Mouse (Mus musculus): ENCODE data around the gene Gm20517. TPM values are rescaled to one million over a fixed set of nuclear protein-coding genes. Genes with fewer than 3 reads are reported as not detected.
"Not testable (repeated sequence)": the region's sequence is repeated elsewhere in the genome, so short reads cannot be mapped to it uniquely, and the experiment has no call there.

Gene Gm20517
- polyA plus RNA-seq, 1 experiment = not detected

DNA sequence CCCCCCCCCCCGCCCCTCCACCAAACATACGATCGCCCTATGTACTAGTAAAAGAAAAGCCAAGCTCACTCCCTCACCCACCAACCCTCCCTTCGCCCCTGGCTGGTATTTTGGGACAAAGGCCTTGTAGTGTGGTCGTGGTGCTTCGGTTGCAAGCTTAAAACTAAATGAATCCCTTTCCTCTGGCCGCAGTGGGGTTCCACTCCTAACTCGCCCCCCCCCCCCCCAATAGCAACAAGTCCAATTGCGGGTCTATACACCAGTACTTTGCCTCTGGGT is 16.5 kb upstream of the Gm20517 start:
- WGBS = 8% methylated on average over 8 of the region's 9 CpGs
- peaks cover 30% of the 10 kb centered on the region for H3K4me1 ChIP-seq (ENCODE audit: control insufficient read depth, insufficient read depth, low read length)
- no peak overlapping the region for H3K27ac ChIP-seq (ENCODE audit: insufficient read depth, low read depth, low read length)
- TF ChIP-seq POLR2A (IDR thresholded peaks at IDR 0.05; ENCODE audit: insufficient read depth, low read depth, low read length) = no peak
- no peak; the same call in 1 of the 2 replicates for TF ChIP-seq CTCF (IDR thresholded peaks at IDR 0.05; ENCODE audit: insufficient read depth, low read depth, low read length)
- peak overlapping the region; percentile 29 for H3K4me3 ChIP-seq (ENCODE audit: insufficient read depth, low read depth, low read length)

- Histone ChIP-seq H3K4me1 (ENCODE audit: control insufficient read depth, insufficient read depth, low read length) (peaks cover 30% of the 10 kb centered on the region), H3K27ac (ENCODE audit: insufficient read depth, low read depth, low read length) (no peak overlapping the region), H3K4me3 (ENCODE audit: insufficient read depth, low read depth, low read length) (peak overlapping the region; percentile 29)
- WGBS = 12% methylated on average over 20 of the region's 21 CpGs
- no peak for TF ChIP-seq POLR2A (IDR thresholded peaks at IDR 0.05; ENCODE audit: insufficient read depth, low read depth, low read length)
- TF ChIP-seq CTCF (IDR thresholded peaks at IDR 0.05; ENCODE audit: insufficient read depth, low read depth, low read length) = no peak
These were observed 15.9 kb upstream of the Gm20517 start for GRCm38 (mm10) chr17:47595248-47596161.

DNA sequence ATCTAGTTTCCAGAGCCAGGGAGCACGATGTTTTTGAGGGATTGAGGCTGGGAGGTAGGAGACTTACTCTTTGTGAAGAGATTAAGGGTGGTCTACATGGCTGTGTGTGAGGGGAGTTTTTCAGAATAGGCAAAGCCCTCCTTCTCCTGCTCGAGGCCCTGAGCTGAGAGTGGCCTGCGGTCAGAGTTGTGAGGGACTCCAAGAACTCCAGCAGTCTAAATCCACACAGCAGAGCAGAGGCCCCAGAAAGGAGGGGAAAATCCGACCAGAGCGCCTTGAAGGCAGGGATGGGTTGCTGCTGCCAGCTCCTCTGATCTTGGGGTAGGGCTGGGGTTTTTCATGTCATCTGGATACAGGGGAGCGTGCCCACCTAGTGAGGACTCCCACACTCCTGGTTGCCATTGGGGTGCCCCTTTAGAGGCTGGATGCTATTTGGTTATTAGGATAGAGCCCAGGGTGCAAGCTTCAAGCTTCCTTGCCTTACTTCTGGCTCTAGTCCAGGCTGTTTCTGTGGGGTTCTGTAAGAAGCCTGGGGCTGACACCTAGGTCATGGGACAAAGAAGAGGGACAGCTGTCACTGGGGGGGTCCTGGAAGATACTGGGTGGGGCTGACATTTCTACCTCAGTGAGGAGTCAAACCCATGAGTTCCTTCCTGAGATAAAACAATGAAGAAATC is 15.1 kb upstream of the Gm20517 start:
- TF ChIP-seq CTCF (IDR thresholded peaks at IDR 0.05; ENCODE audit: insufficient read depth, low read depth, low read length) = no peak
- no peak for TF ChIP-seq POLR2A (IDR thresholded peaks at IDR 0.05; ENCODE audit: insufficient read depth, low read depth, low read length)
- WGBS = 60% methylated on average over 6 of the region's 6 CpGs
- peaks cover 30% of the 10 kb centered on the region for H3K4me1 ChIP-seq (ENCODE audit: control insufficient read depth, insufficient read depth, low read length)
- no peak overlapping the region for H3K27ac ChIP-seq (ENCODE audit: insufficient read depth, low read depth, low read length)
- H3K4me3 ChIP-seq (ENCODE audit: insufficient read depth, low read depth, low read length) = no peak overlapping the region

GRCm38 (mm10) chr17:47596839-47597164 is 14.6 kb upstream of the Gm20517 start:
- 83% methylated on average over 5 of the region's 5 CpGs for WGBS
- Histone ChIP-seq H3K27ac (ENCODE audit: insufficient read depth, low read depth, low read length) (no peak overlapping the region), H3K4me1 (ENCODE audit: control insufficient read depth, insufficient read depth, low read length) (peaks cover 30% of the 10 kb centered on the region), H3K4me3 (ENCODE audit: insufficient read depth, low read depth, low read length) (no peak overlapping the region)
- TF ChIP-seq CTCF (IDR thresholded peaks at IDR 0.05; ENCODE audit: insufficient read depth, low read depth, low read length) = no peak
- TF ChIP-seq POLR2A (IDR thresholded peaks at IDR 0.05; ENCODE audit: insufficient read depth, low read depth, low read length) = no peak

GRCm38 (mm10) chr17:47597261-47597660 is 14.1 kb upstream of the Gm20517 start:
- 75% methylated on average over 13 of the region's 13 CpGs for WGBS
- H3K4me1 ChIP-seq (ENCODE audit: control insufficient read depth, insufficient read depth, low read length) = peaks cover 30% of the 10 kb centered on the region
- H3K27ac ChIP-seq (ENCODE audit: insufficient read depth, low read depth, low read length) = no peak overlapping the region

GRCm38 (mm10) chr17:47597838-47598579 is 13.4 kb upstream of the Gm20517 start:
- H3K4me3 ChIP-seq (ENCODE audit: insufficient read depth, low read depth, low read length) = no peak overlapping the region
- TF ChIP-seq POLR2A (IDR thresholded peaks at IDR 0.05; ENCODE audit: insufficient read depth, low read depth, low read length) = no peak
- peak; percentile 58; the same call in 1 of the 2 replicates for TF ChIP-seq CTCF (IDR thresholded peaks at IDR 0.05; ENCODE audit: insufficient read depth, low read depth, low read length)
- H3K27ac ChIP-seq (ENCODE audit: insufficient read depth, low read depth, low read length) = no peak overlapping the region
- 15% methylated on average over 10 of the region's 10 CpGs for WGBS
- peaks cover 30% of the 10 kb centered on the region for H3K4me1 ChIP-seq (ENCODE audit: control insufficient read depth, insufficient read depth, low read length)

More at GRCm38 (mm10) chr17:47597261-47597660, 14.1 kb upstream of the Gm20517 start:
- no peak for TF ChIP-seq POLR2A (IDR thresholded peaks at IDR 0.05; ENCODE audit: insufficient read depth, low read depth, low read length)
- no peak for TF ChIP-seq CTCF (IDR thresholded peaks at IDR 0.05; ENCODE audit: insufficient read depth, low read depth, low read length)
- H3K4me3 ChIP-seq (ENCODE audit: insufficient read depth, low read depth, low read length) = no peak overlapping the region

DNA sequence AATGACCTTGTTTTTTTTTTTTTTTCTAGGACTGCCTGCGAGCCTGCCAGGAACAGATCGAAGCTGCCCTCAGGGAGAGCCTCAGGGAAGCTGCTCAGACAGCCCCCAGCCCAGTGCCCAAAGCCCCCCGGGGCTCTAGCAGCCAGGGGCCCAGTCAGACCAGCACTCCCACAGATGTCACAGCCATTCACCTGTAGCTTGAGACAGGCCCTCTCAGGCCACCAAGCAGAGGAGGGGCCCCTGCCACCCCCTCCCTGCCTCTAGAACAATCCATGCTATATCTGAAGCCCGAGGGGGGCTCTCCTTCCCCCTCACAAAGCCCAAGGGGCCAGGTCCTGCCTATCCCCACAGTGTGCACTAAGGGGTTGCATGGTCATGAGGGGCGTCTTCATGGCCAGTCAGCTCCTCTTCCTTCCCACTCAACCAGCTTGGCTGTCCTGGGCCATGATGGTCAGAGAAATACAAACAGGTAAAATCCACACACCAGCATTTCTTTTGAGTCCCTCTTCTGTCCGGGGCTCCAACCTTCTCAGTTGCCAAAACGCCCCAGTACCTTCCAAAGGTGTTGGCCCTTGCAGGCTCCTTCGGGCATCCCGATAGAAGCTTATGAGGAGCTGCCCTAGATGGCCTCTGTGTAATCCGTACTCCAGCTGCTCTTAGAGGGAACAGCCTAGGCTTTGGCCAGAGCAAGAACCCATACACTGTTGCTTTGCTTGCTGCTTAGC is 12.6 kb upstream of the Gm20517 start:
- H3K4me3 ChIP-seq (ENCODE audit: insufficient read depth, low read depth, low read length); H3K27ac ChIP-seq (ENCODE audit: insufficient read depth, low read depth, low read length): not testable (repeated sequence)
- peaks cover 28% of the 10 kb centered on the region for H3K4me1 ChIP-seq (ENCODE audit: control insufficient read depth, insufficient read depth, low read length)
- WGBS = 86% methylated on average over 10 of the region's 10 CpGs

GRCm38 (mm10) chr17:47599511-47600297 is 11.7 kb upstream of the Gm20517 start:
- Histone ChIP-seq H3K4me1 (ENCODE audit: control insufficient read depth, insufficient read depth, low read length) (peaks cover 25% of the 10 kb centered on the region), H3K27ac (ENCODE audit: insufficient read depth, low read depth, low read length) (no peak overlapping the region), H3K4me3 (ENCODE audit: insufficient read depth, low read depth, low read length) (no peak overlapping the region)
- 76% methylated on average over 11 of the region's 11 CpGs for WGBS
- no peak for TF ChIP-seq CTCF (IDR thresholded peaks at IDR 0.05; ENCODE audit: insufficient read depth, low read depth, low read length)
- TF ChIP-seq POLR2A (IDR thresholded peaks at IDR 0.05; ENCODE audit: insufficient read depth, low read depth, low read length) = no peak
